Mouse (Mus musculus): ENCODE measurements at regions not wholly inside any gene's neighbourhood (a gene's known extent, or its start where the extent isn't known, plus 50 kb on each side); places are given as distances from the start of the nearest gene placed in this dataset.
"Not testable (repeated sequence)": the region's sequence is repeated elsewhere in the genome, so short reads cannot be mapped to it uniquely, and the experiment has no call there.

DNA sequence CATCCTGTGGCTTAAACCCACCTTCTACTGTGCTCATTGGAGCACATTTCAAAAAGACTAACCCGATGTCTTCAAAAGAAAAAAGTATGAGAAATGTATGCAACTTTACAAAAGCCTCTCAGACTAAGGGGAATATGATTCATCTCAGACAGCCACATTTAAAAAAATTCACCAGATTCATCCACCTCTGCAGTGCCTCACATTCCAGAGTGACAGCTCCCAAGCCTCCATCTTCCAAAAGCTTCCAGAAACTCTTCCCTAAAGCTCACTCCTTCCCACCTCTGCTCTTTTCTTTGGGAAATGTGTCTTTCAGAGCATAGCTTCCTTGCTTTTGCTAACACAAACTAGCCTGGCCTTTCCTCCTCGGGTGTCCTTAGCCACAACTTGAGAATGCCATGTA lies 210.1 kb upstream of the Egfl6 start:
- no peak overlapping the region for H3K9ac ChIP-seq (replicated peaks; ENCODE audit: low read depth, low read length)
- TF ChIP-seq EP300 (IDR thresholded peaks at IDR 0.05; ENCODE audit: low read depth) (no peak), CTCF (IDR thresholded peaks at IDR 0.05; ENCODE audit: low read depth) (no peak)
- H3K27me3 ChIP-seq (ENCODE audit: control insufficient read depth, insufficient read depth, low read length): no peaks in the 10 kb centered on the region
- no peaks in the 10 kb centered on the region for H3K4me1 ChIP-seq (ENCODE audit: control insufficient read depth, insufficient read depth)
- 62% methylated on average over 2 of the region's 2 CpGs for WGBS
- no peaks in the 10 kb centered on the region for H3K9me3 ChIP-seq (replicated peaks; ENCODE audit: control insufficient read depth, low read length)
- H3K4me3 ChIP-seq (ENCODE audit: low read depth, low read length): no peak overlapping the region
- H3K4me2 ChIP-seq (ENCODE audit: low read depth, low read length): no peak overlapping the region
- no peaks in the 10 kb centered on the region for H3K36me3 ChIP-seq (replicated peaks; ENCODE audit: control insufficient read depth, insufficient read depth, low read length)
- ATAC-seq (ENCODE audit: insufficient read depth, low read depth) (no peak), DNase-seq (ENCODE audit: low spot score) (no peak)
- H3K27ac ChIP-seq (ENCODE audit: low read depth): no peak overlapping the region

DNA sequence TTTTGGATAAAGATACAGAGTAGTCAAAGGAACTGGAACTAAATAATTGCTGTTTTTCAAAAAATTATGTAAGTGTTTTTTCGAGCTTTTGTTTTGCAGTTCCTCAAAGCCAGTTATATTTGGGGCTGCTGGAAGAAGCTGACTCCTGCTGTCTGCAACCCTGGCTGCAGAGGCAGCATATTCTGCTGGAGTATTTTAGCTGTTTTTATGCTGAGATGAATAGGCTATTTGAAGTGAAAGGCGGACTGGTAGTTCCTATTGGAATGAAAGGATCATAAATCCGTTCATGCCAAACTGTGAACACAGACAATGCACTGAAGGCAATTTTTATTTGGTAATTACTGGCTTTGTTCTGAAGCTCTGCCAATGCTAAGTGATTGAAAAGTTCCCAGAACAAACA lies 203.5 kb upstream of the Egfl6 start:
- WGBS: 75% methylated on average over 3 of the region's 3 CpGs

DNA sequence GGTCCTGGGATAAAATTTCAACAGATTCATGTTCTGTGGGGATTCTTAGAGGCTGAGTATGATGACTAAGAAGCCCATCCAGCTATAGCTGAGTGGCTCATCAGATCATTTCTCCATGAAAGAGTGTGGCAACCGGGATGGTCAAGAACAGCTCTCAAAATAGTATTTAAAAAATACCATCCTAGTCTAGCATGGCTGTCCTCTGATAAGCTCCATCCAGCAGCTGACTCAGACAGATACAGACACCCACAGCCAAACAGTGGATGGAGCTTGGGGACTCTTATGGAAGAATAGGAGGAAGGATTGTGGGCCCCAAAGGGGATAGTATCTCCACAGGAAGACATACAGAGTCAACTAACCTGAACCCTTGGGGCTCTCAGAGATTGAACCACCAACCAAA lies 201.6 kb upstream of the Egfl6 start:
- not testable (repeated sequence) for DNase-seq (ENCODE audit: low spot score); H3K36me3 ChIP-seq (replicated peaks; ENCODE audit: control insufficient read depth, insufficient read depth, low read length); H3K4me1 ChIP-seq (ENCODE audit: control insufficient read depth, insufficient read depth); ATAC-seq (ENCODE audit: insufficient read depth, low read depth); H3K27me3 ChIP-seq (ENCODE audit: control insufficient read depth, insufficient read depth, low read length); H3K4me3 ChIP-seq (ENCODE audit: low read depth, low read length); H3K27ac ChIP-seq (ENCODE audit: low read depth); H3K9me3 ChIP-seq (replicated peaks; ENCODE audit: control insufficient read depth, low read length); H3K4me2 ChIP-seq (ENCODE audit: low read depth, low read length); H3K9ac ChIP-seq (replicated peaks; ENCODE audit: low read depth, low read length)
- WGBS: 48% methylated on average over 1 of the region's 1 CpGs

More for the DNA sequence above, 203.5 kb upstream of the Egfl6 start:
- DNase-seq (ENCODE audit: low spot score) (no peak), ATAC-seq (ENCODE audit: insufficient read depth, low read depth) (no peak)
- TF ChIP-seq EP300 (IDR thresholded peaks at IDR 0.05; ENCODE audit: low read depth) (no peak), CTCF (IDR thresholded peaks at IDR 0.05; ENCODE audit: low read depth) (no peak)
- Histone ChIP-seq H3K27me3 (ENCODE audit: control insufficient read depth, insufficient read depth, low read length) (no peaks in the 10 kb centered on the region), H3K4me3 (ENCODE audit: low read depth, low read length) (no peak overlapping the region), H3K9me3 (replicated peaks; ENCODE audit: control insufficient read depth, low read length) (no peaks in the 10 kb centered on the region), H3K4me1 (ENCODE audit: control insufficient read depth, insufficient read depth) (no peaks in the 10 kb centered on the region), H3K27ac (ENCODE audit: low read depth) (no peak overlapping the region), H3K9ac (replicated peaks; ENCODE audit: low read depth, low read length) (no peak overlapping the region), H3K4me2 (ENCODE audit: low read depth, low read length) (no peak overlapping the region), H3K36me3 (replicated peaks; ENCODE audit: control insufficient read depth, insufficient read depth, low read length) (no peaks in the 10 kb centered on the region)

DNA sequence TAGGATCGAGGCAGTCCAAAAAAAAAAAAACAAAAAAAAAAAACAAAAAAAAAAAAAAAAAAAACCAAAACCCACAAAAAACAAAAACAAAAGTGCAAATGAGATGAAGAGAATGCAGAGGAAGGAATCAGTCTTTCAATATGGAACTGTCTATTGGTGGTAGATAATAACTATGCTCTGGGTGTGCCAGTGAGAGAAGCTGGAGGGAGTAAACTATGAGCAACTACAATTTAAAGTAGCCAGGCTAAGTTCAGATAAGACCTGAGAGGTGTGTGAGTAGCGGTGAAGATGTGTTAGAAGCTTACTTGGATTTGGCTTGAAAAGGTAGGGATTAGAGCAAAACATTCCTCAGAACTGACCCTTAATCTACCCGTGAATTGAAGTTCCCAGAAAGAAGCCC lies 200.1 kb upstream of the Egfl6 start:
- H3K36me3 ChIP-seq (replicated peaks; ENCODE audit: control insufficient read depth, insufficient read depth, low read length): no peaks in the 10 kb centered on the region
- DNase-seq (ENCODE audit: low spot score) (no peak), ATAC-seq (ENCODE audit: insufficient read depth, low read depth) (no peak)
- no peak overlapping the region for H3K27ac ChIP-seq (ENCODE audit: low read depth)
- H3K9me3 ChIP-seq (replicated peaks; ENCODE audit: control insufficient read depth, low read length): no peaks in the 10 kb centered on the region
- 66% methylated on average over 3 of the region's 3 CpGs for WGBS
- no peaks in the 10 kb centered on the region for H3K4me1 ChIP-seq (ENCODE audit: control insufficient read depth, insufficient read depth)
- TF ChIP-seq CTCF (IDR thresholded peaks at IDR 0.05; ENCODE audit: low read depth) (no peak), EP300 (IDR thresholded peaks at IDR 0.05; ENCODE audit: low read depth) (no peak)
- H3K27me3 ChIP-seq (ENCODE audit: control insufficient read depth, insufficient read depth, low read length): no peaks in the 10 kb centered on the region
- no peak overlapping the region for H3K4me3 ChIP-seq (ENCODE audit: low read depth, low read length)
- no peak overlapping the region for H3K4me2 ChIP-seq (ENCODE audit: low read depth, low read length)
- H3K9ac ChIP-seq (replicated peaks; ENCODE audit: low read depth, low read length): no peak overlapping the region

DNA sequence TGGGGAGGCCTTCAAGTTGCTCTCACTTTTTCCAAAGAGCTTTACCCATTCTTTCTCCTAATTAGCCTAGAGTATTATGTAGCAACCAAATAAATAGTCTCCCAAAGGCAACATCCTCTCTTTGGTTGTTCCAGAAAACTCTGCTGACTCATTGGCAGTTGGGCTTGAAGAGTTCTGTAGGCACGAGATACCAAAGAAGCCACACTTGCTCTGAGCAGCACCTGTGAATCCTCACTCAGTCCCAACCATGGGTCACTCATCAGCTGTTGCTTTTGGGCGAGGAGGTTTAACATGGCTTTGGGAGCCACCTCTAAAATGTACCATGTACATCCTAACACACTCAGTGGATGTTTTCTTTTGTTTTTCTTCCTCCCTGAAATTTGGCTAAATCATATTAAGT lies 197.9 kb upstream of the Egfl6 start:
- Histone ChIP-seq H3K4me1 (ENCODE audit: control insufficient read depth, insufficient read depth) (no peaks in the 10 kb centered on the region), H3K27ac (ENCODE audit: low read depth) (no peak overlapping the region), H3K9ac (replicated peaks; ENCODE audit: low read depth, low read length) (no peak overlapping the region), H3K36me3 (replicated peaks; ENCODE audit: control insufficient read depth, insufficient read depth, low read length) (no peaks in the 10 kb centered on the region), H3K27me3 (ENCODE audit: control insufficient read depth, insufficient read depth, low read length) (no peaks in the 10 kb centered on the region), H3K9me3 (replicated peaks; ENCODE audit: control insufficient read depth, low read length) (no peaks in the 10 kb centered on the region), H3K4me2 (ENCODE audit: low read depth, low read length) (no peak overlapping the region), H3K4me3 (ENCODE audit: low read depth, low read length) (no peak overlapping the region)
- ATAC-seq (ENCODE audit: insufficient read depth, low read depth) (no peak), DNase-seq (ENCODE audit: low spot score) (no peak)
- no peak for TF ChIP-seq EP300 (IDR thresholded peaks at IDR 0.05; ENCODE audit: low read depth)
- no peak for TF ChIP-seq CTCF (IDR thresholded peaks at IDR 0.05; ENCODE audit: low read depth)
- WGBS: 56% methylated on average over 2 of the region's 2 CpGs

DNA sequence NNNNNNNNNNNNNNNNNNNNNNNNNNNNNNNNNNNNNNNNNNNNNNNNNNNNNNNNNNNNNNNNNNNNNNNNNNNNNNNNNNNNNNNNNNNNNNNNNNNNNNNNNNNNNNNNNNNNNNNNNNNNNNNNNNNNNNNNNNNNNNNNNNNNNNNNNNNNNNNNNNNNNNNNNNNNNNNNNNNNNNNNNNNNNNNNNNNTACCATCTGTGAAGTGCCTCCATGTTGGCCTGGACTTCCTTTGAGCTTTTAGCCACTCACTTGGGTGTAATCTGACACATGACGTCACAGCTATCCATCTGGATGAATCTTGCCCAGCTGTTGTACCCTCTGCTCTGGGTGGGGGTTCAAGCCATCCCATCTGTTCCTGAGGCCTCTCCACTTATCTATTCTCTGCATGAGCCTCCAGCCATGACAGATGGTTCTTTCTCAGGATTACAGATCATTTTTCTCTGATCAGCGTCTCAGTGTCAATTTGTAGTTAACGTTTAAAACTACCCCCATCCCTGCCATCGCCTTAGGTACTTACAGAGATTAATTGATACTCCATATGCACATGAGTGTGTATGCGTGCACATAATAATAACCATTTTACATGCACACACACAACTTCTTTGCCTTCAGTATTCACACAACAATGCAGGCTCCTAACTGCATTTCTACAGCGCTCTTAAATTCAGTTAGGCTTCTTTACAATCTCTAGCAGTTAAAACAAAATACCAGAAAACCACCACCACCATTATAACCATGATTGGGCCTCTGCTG lies 194.0 kb upstream of the Egfl6 start:
- no peaks in the 10 kb centered on the region for H3K9me3 ChIP-seq (replicated peaks; ENCODE audit: control insufficient read depth, low read length)
- no peak overlapping the region for H3K9ac ChIP-seq (replicated peaks; ENCODE audit: low read depth, low read length)
- no peaks in the 10 kb centered on the region for H3K36me3 ChIP-seq (replicated peaks; ENCODE audit: control insufficient read depth, insufficient read depth, low read length)
- no peak for TF ChIP-seq CTCF (IDR thresholded peaks at IDR 0.05; ENCODE audit: low read depth)
- TF ChIP-seq EP300 (IDR thresholded peaks at IDR 0.05; ENCODE audit: low read depth): no peak
- H3K4me2 ChIP-seq (ENCODE audit: low read depth, low read length): no peak overlapping the region
- WGBS: 71% methylated on average over 6 of the region's 6 CpGs
- no peak overlapping the region for H3K4me3 ChIP-seq (ENCODE audit: low read depth, low read length)
- no peak for DNase-seq (ENCODE audit: low spot score)
- no peak overlapping the region for H3K27ac ChIP-seq (ENCODE audit: low read depth)
- no peak for ATAC-seq (ENCODE audit: insufficient read depth, low read depth)
- H3K4me1 ChIP-seq (ENCODE audit: control insufficient read depth, insufficient read depth): no peaks in the 10 kb centered on the region
- no peaks in the 10 kb centered on the region for H3K27me3 ChIP-seq (ENCODE audit: control insufficient read depth, insufficient read depth, low read length)

Measured in heart, postnatal 0 days (tissue).